Mouse (Mus musculus): ENCODE results near the gene Abcb11. TPM values are rescaled to one million over a fixed set of nuclear protein-coding genes. Genes with fewer than 3 reads are reported as not detected.
A peak's percentile ranks its signal among the peaks of the same experiment; 100 is the strongest.

The Abcb11 gene
- total and polyA plus RNA-seq, 3 experiments = 0.16 TPM; not detected in 2

GRCm38 (mm10) chr2:69226876-69227275, 115.5 kb downstream of the Abcb11 start:
- Histone ChIP-seq H3K4me1 (ENCODE audit: control insufficient read depth in 1 of 2, insufficient read depth in 2 of 2) (no peaks in the 10 kb centered on the region), H3K9ac (ENCODE audit: insufficient read depth, low read depth) (no peak overlapping the region), H3K27ac (ENCODE audit: insufficient read depth, low read depth) (no peak overlapping the region), H3K4me3 (replicated peaks in 1 of 3; ENCODE audit: low read depth in 2 of 3, low read length in 2 of 3, poor library complexity in 1 of 3) (no peak overlapping the region), H3K9me3 (replicated peaks; ENCODE audit: low read length) (no peaks in the 10 kb centered on the region), H3K36me3 (replicated peaks in 1 of 2; ENCODE audit: control insufficient read depth in 1 of 2, insufficient read depth in 1 of 2, low read length in 1 of 2) (no peaks in the 10 kb centered on the region), H3K27me3 (replicated peaks) (no peaks in the 10 kb centered on the region), H3K79me2 (replicated peaks; ENCODE audit: control insufficient read depth, extremely low read depth, insufficient read depth, poor library complexity, severe bottlenecking) (no peaks in the 10 kb centered on the region), H3K4me2 (ENCODE audit: insufficient read depth, low read depth, poor library complexity, severe bottlenecking) (peak overlapping the region; percentile 41; the same call in 1 of the 2 replicates)
- no peak for TF ChIP-seq CTCF (conservative IDR thresholded peaks at IDR 0.05 in 1 of 2, IDR thresholded peaks at IDR 0.05 in 1 of 2; ENCODE audit: low read depth in 2 of 2, low read length in 2 of 2)
- in situ Hi-C loops (cut with MboI; ENCODE audit: low pct_ligation_motif_present, low pct_unique_long_range_greater_than_20kb, low sequenced_read_pairs) (no loop called here), dilution Hi-C loops (cut with MboI; ENCODE audit: extremely low pct_ligation_motif_present, extremely low pct_unique_long_range_greater_than_20kb, low sequenced_read_pairs) (no loop called here)
- no peak for DNase-seq (ENCODE audit: extremely low read depth)

GRCm38 (mm10) chr2:69224724-69225123, 117.7 kb downstream of the Abcb11 start:
- Histone ChIP-seq H3K9me3 (replicated peaks; ENCODE audit: low read length) (no peaks in the 10 kb centered on the region), H3K9ac (ENCODE audit: insufficient read depth, low read depth) (no peak overlapping the region), H3K79me2 (replicated peaks; ENCODE audit: control insufficient read depth, extremely low read depth, insufficient read depth, poor library complexity, severe bottlenecking) (no peaks in the 10 kb centered on the region), H3K27me3 (replicated peaks) (no peaks in the 10 kb centered on the region), H3K27ac (ENCODE audit: insufficient read depth, low read depth) (no peak overlapping the region), H3K4me2 (ENCODE audit: insufficient read depth, low read depth, poor library complexity, severe bottlenecking) (no peak overlapping the region), H3K4me1 (ENCODE audit: control insufficient read depth in 1 of 2, insufficient read depth in 2 of 2) (0 out of 4 replicates have a peak, but pooled peaks cover 0 to 1% of the 10 kb centered on the region in 2 experiments), H3K36me3 (replicated peaks in 1 of 2; ENCODE audit: control insufficient read depth in 1 of 2, insufficient read depth in 1 of 2, low read length in 1 of 2) (no peaks in the 10 kb centered on the region), H3K4me3 (replicated peaks in 1 of 3; ENCODE audit: low read depth in 2 of 3, low read length in 2 of 3, poor library complexity in 1 of 3) (no peak overlapping the region)
- no peak for DNase-seq (ENCODE audit: extremely low read depth)
- TF ChIP-seq KAT2A (IDR thresholded peaks at IDR 0.05; ENCODE audit: insufficient replicate concordance, low read length) = no peak
- no peak for TF ChIP-seq JUND (conservative IDR thresholded peaks at IDR 0.05; ENCODE audit: low read depth, low read length)
- no peak for TF ChIP-seq SIN3A (IDR thresholded peaks at IDR 0.05; ENCODE audit: low read length)
- TF ChIP-seq ZMIZ1 (IDR thresholded peaks at IDR 0.05; ENCODE audit: low read depth, low read length) = no peak
- TF ChIP-seq MAFK (IDR thresholded peaks at IDR 0.05; ENCODE audit: insufficient replicate concordance, low read length) = no peak
- TF ChIP-seq TBP (conservative IDR thresholded peaks at IDR 0.05; ENCODE audit: low read depth, low read length) = no peak
- TF ChIP-seq POLR2AphosphoS2 (IDR thresholded peaks at IDR 0.05; ENCODE audit: low read depth, low read length) = no peak
- no peak for TF ChIP-seq ZKSCAN1 (IDR thresholded peaks at IDR 0.05; ENCODE audit: borderline replicate concordance, low read depth, low read length)
- TF ChIP-seq USF2 (conservative IDR thresholded peaks at IDR 0.05; ENCODE audit: low read depth, low read length) = no peak
- TF ChIP-seq NRF1 (IDR thresholded peaks at IDR 0.05; ENCODE audit: low read depth, low read length) = no peak
- TF ChIP-seq JUN (IDR thresholded peaks at IDR 0.05; ENCODE audit: insufficient read depth, low read depth, low read length) = no peak
- no peak for TF ChIP-seq CHD2 (IDR thresholded peaks at IDR 0.05; ENCODE audit: low read length)
- no peak for TF ChIP-seq CTCF (conservative IDR thresholded peaks at IDR 0.05 in 1 of 2, IDR thresholded peaks at IDR 0.05 in 1 of 2; ENCODE audit: low read depth in 2 of 2, low read length in 2 of 2)
- no peak for TF ChIP-seq ETS1 (conservative IDR thresholded peaks at IDR 0.05; ENCODE audit: low read depth, low read length)
- no peak for TF ChIP-seq SMC3 (IDR thresholded peaks at IDR 0.05; ENCODE audit: low read depth, low read length)
- no peak for TF ChIP-seq BHLHE40 (IDR thresholded peaks at IDR 0.05; ENCODE audit: low read depth, low read length)
- TF ChIP-seq UBTF (IDR thresholded peaks at IDR 0.05; ENCODE audit: low read depth, low read length) = no peak
- TF ChIP-seq RCOR1 (conservative IDR thresholded peaks at IDR 0.05; ENCODE audit: low read depth, low read length) = no peak
- TF ChIP-seq USF1 (IDR thresholded peaks at IDR 0.05; ENCODE audit: low read depth, low read length) = no peak
- no peak for TF ChIP-seq RAD21 (IDR thresholded peaks at IDR 0.05; ENCODE audit: low read depth, low read length)
- in situ Hi-C loops (cut with MboI; ENCODE audit: low pct_ligation_motif_present, low pct_unique_long_range_greater_than_20kb, low sequenced_read_pairs) (no loop called here), dilution Hi-C loops (cut with MboI; ENCODE audit: extremely low pct_ligation_motif_present, extremely low pct_unique_long_range_greater_than_20kb, low sequenced_read_pairs) (no loop called here)
